Mouse (Mus musculus) testis, adult 2 months (tissue): ENCODE data around the gene Mdga1. TPM values are rescaled to one million over a fixed set of nuclear protein-coding genes. Genes with fewer than 3 reads are reported as not detected.

ENCODE experiments used
- H3K27ac ChIP-seq: fragments of 200-500 bp; 2 replicates; pipeline ENCODE4 v1.5.1; 2012; ENCODE audit warnings: low read depth, low read length; ENCODE audit not compliant: control insufficient read depth, insufficient read depth
- H3K27me3 ChIP-seq: fragments of 200-500 bp; 2 replicates; pipeline ENCODE4 v1.6.1; 2012; ENCODE audit warnings: mild to moderate bottlenecking, low read length, moderate library complexity; ENCODE audit not compliant: control insufficient read depth, insufficient read depth
- H3K36me3 ChIP-seq: fragments of 200-500 bp; 2 replicates; pipeline ENCODE4 v1.6.1; 2012; ENCODE audit warnings: mild to moderate bottlenecking, low read length; ENCODE audit not compliant: control insufficient read depth, insufficient read depth
- H3K4me1 ChIP-seq: fragments of 200-500 bp; 2 replicates; pipeline ENCODE4 v1.6.1; 2012; ENCODE audit warnings: low read length; ENCODE audit not compliant: control insufficient read depth, insufficient read depth
- H3K4me3 ChIP-seq: fragments of 200-500 bp; 2 replicates; pipeline ENCODE4 v1.5.1; 2012; ENCODE audit warnings: low read depth, mild to moderate bottlenecking, low read length, moderate library complexity, mixed read lengths; ENCODE audit not compliant: control insufficient read depth
- CTCF ChIP-seq: fragments of 200-500 bp; IDR thresholded peaks from 2 replicates; pipeline ENCODE4 v1.5.1; 2012; ENCODE audit warnings: low read depth, mild to moderate bottlenecking, inconsistent platforms, low read length, moderate library complexity; ENCODE audit not compliant: control insufficient read depth, insufficient read depth, insufficient replicate concordance
- POLR2A ChIP-seq: fragments of 200-500 bp; IDR thresholded peaks from 2 replicates; pipeline ENCODE4 v1.6.1; 2012; ENCODE audit warnings: low read depth, mild to moderate bottlenecking, inconsistent platforms, low read length, moderate library complexity; ENCODE audit not compliant: control insufficient read depth
- polyA plus RNA-seq: library from polyadenylated mRNA; depleted of rRNA; stranded (reverse); fragments of >200 nt; gene quantifications from 2 replicates; pipeline ENCODE4 v1.2.3, GENCODE M21; 2012

Mdga1 gene
- polyA plus RNA-seq, 1 experiment: 0.42 TPM

DNA sequence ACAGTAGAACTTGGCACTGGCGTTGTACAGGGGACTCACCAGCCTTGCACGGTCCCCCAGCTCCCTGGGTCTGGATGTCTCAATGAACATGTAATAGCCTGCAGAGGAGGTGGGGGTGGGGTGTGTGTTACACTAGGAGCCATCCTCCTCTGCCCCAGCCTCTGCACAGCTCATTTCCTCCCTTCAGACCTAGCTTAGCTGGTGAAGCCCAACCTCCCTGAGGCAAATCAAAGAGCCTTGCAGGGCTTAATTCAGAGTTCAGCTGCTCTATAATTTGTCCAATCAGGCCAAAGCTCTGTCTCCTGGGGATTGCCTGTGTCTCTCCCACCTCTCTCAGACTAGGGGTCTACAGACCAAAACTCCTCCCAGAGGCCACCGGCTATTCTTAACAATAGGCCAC, 131.9 kb downstream of the Mdga1 start:
- no peak for TF ChIP-seq POLR2A
- TF ChIP-seq CTCF: no peak
- H3K27me3 ChIP-seq: no peaks in the 10 kb centered on the region
- H3K4me3 ChIP-seq: no peak overlapping the region
- no peaks in the 10 kb centered on the region for H3K36me3 ChIP-seq
- H3K4me1 ChIP-seq: peaks cover 2% of the 10 kb centered on the region; the same call in 1 of the 2 replicates
- no peak overlapping the region for H3K27ac ChIP-seq

GRCm38 (mm10) chr17:29837441-29837840, 132.4 kb downstream of the Mdga1 start:
- TF ChIP-seq CTCF (no peak), POLR2A (no peak)
- H3K4me1 ChIP-seq: peaks cover 2% of the 10 kb centered on the region; the same call in 1 of the 2 replicates
- no peaks in the 10 kb centered on the region for H3K36me3 ChIP-seq
- H3K27ac ChIP-seq: no peak overlapping the region
- H3K27me3 ChIP-seq: no peaks in the 10 kb centered on the region
- no peak overlapping the region for H3K4me3 ChIP-seq

DNA sequence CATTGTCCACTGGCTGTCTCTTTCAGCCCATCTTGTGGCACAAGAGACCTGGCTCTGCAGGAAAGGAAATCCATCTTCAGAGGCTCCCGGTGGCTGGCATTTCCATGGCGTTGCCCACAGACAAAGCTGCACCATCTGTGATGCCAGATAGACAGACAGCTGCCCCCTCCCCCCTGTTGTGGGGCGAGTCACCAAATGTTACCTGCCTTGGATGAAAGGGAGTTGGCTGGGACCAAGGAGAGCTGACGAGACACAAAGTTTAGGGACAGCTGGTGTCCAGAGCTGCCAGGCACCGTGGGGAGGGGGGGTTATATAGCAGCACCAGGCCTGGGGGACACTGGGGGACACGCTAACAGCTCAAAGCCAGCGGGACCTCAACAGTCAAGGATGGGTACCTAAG, 135.1 kb downstream of the Mdga1 start:
- no peak overlapping the region for H3K27ac ChIP-seq
- no peaks in the 10 kb centered on the region for H3K4me1 ChIP-seq
- H3K36me3 ChIP-seq: no peaks in the 10 kb centered on the region
- no peak overlapping the region for H3K4me3 ChIP-seq
- no peaks in the 10 kb centered on the region for H3K27me3 ChIP-seq
- TF ChIP-seq CTCF: no peak
- TF ChIP-seq POLR2A: no peak

GRCm38 (mm10) chr17:29834333-29834732, 135.6 kb downstream of the Mdga1 start:
- Histone ChIP-seq H3K27ac (no peak overlapping the region), H3K4me3 (no peak overlapping the region), H3K36me3 (no peaks in the 10 kb centered on the region), H3K4me1 (no peaks in the 10 kb centered on the region), H3K27me3 (no peaks in the 10 kb centered on the region)
- TF ChIP-seq CTCF: no peak
- TF ChIP-seq POLR2A: no peak

DNA sequence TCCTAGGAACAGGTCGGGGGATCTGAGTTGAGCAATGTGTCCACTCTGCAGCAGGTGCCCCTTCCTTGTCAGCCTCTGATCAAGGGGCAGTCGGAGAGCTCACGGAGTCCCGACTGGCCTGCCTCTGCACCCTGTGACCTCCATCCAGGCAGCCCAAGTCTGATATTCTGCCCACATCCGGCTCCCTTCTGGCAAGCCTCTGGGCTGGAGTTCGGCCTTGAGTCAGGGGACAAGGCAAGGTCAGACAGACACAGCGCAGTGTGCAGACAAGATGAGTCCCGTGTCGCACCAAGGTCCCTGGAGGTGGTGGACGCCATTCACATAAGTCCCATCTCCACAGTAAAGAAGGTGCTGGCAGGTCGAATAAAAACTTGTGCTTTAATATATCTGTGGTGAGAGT, 138.2 kb downstream of the Mdga1 start:
- Histone ChIP-seq H3K27ac (no peak overlapping the region), H3K27me3 (no peaks in the 10 kb centered on the region), H3K4me1 (no peaks in the 10 kb centered on the region; the same call in 1 of the 2 replicates), H3K4me3 (no peak overlapping the region), H3K36me3 (no peaks in the 10 kb centered on the region)
- TF ChIP-seq CTCF (no peak), POLR2A (no peak)

- Histone ChIP-seq H3K4me3 (no peak overlapping the region), H3K27ac (no peak overlapping the region), H3K36me3 (no peaks in the 10 kb centered on the region), H3K4me1 (no peaks in the 10 kb centered on the region; the same call in 1 of the 2 replicates), H3K27me3 (no peaks in the 10 kb centered on the region)
- TF ChIP-seq POLR2A (no peak), CTCF (no peak)
These were observed 140.8 kb downstream of the Mdga1 start for GRCm38 (mm10) chr17:29829136-29829535.

- Histone ChIP-seq H3K4me3 (no peak overlapping the region), H3K36me3 (no peaks in the 10 kb centered on the region), H3K4me1 (no peaks in the 10 kb centered on the region; the same call in 1 of the 2 replicates), H3K27ac (no peak overlapping the region), H3K27me3 (no peaks in the 10 kb centered on the region)
- TF ChIP-seq CTCF (no peak), POLR2A (no peak)
These were observed 142.3 kb downstream of the Mdga1 start for GRCm38 (mm10) chr17:29827602-29828001.

DNA sequence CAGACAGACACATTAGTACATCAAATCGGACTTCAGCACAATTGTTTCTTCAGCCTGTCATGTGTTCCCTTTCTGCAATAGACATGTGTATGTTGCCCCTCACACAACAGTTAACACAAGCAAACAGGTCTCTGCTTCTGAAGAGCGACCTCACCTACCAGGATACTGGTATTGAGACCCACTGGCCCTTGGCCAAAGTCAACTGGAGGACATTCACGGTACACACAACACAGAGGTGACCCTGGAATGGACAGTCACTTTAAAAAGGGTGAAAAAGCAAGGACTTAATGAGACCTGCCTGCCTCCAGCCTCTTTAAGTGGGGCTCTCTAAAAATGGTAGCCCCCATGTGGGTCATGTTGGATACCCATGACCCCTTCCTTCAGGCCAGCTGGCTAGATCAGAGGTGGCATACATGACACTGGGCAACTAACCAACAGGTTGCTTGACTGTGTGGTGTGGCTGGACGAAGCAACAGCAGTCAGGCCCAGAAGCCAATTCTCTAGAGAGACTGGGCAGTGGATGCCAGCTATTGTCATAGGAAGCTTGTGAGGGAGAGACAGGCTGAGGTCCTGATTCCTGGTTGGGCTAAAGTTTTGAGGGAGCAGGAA, 145.3 kb downstream of the Mdga1 start:
- no peaks in the 10 kb centered on the region for H3K27me3 ChIP-seq

More for the DNA sequence above, 145.3 kb downstream of the Mdga1 start:
- Histone ChIP-seq H3K4me1 (no peaks in the 10 kb centered on the region; the same call in 1 of the 2 replicates), H3K4me3 (no peak overlapping the region), H3K27ac (no peak overlapping the region), H3K36me3 (no peaks in the 10 kb centered on the region)
- TF ChIP-seq POLR2A (no peak), CTCF (no peak)
